Mouse (Mus musculus) brain, embryonic 14.5 days (tissue): ENCODE measurements around the gene Snx10.

Experiments used
- CTCF ChIP-seq: fragments of 200-500 bp; IDR thresholded peaks from 2 replicates; pipeline ENCODE4 v1.5.1; 2012; ENCODE audit warnings: inconsistent platforms, mild to moderate bottlenecking, moderate library complexity, borderline replicate concordance; ENCODE audit not compliant: insufficient read depth, insufficient read length; ENCODE audit errors: extremely low read depth
- POLR2A ChIP-seq: fragments of 200-500 bp; IDR thresholded peaks from 2 replicates; pipeline ENCODE4 v1.6.1; 2012; ENCODE audit warnings: mild to moderate bottlenecking, inconsistent platforms, borderline replicate concordance; ENCODE audit not compliant: poor library complexity, insufficient read depth, insufficient read length, severe bottlenecking; ENCODE audit errors: extremely low read depth

DNA sequence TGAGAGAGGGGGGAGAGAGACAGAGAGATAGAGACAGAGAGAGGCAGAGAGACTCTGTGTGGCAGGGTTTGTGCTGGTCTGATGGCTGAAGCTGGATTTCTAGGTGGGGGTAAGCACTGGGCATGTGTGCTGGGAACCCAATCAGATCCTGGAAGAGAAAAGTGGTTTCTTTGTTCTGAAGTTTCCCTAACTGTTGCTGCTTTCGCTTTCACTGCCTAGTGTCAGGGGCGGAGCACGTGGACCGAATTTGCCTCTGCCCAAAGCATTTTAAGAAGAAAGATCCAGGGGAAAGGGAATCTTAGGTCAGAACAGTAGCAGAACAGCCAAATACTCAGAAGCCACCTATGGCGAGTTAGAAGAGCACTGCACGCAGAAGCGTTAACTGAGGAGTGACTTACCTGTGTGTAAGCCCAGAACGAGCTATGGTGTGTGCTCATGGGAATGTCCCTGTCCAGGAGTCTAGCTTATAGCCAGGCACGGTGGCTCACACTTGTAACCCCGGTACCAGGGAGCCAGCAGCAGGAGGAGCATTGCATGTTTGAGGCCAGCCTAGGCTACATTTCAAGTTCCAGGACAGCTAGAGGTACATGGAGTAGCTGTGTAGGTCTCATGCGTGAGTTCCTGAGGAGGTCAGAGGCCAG, 21.6 kb downstream of the Snx10 start:
- TF ChIP-seq POLR2A, result no peak
- TF ChIP-seq CTCF, result no peak
